Mouse (Mus musculus): Measurements from ENCODE around the gene Glrx5. TPM values are rescaled to one million over a fixed set of nuclear protein-coding genes. Genes with fewer than 3 reads are reported as not detected.

Gene Glrx5
- polyA plus RNA-seq, 1 experiment from 2014 or later: 179 TPM

- H3K4me3 ChIP-seq (ENCODE audit: low read depth, low read length): no peak overlapping the region
- ATAC-seq (ENCODE audit: low FRiP score) (no peak), DNase-seq (ENCODE audit: low spot score) (no peak)
- no peak overlapping the region for H3K27ac ChIP-seq (ENCODE audit: low read depth, low read length)
- 74% methylated on average over 8 of the region's 8 CpGs for WGBS
- H3K4me2 ChIP-seq (replicated peaks; ENCODE audit: low read depth, low read length): no peak overlapping the region
- H3K9ac ChIP-seq (ENCODE audit: low read depth, low read length): no peak overlapping the region
- no peaks in the 10 kb centered on the region for H3K27me3 ChIP-seq (ENCODE audit: control insufficient read depth, insufficient read depth, low read length)
- H3K9me3 ChIP-seq (ENCODE audit: control insufficient read depth, low read length): no peaks in the 10 kb centered on the region
- H3K36me3 ChIP-seq (ENCODE audit: control insufficient read depth, insufficient read depth, low read length): no peaks in the 10 kb centered on the region
- H3K4me1 ChIP-seq (replicated peaks; ENCODE audit: control insufficient read depth, insufficient read depth, low read length): no peaks in the 10 kb centered on the region
Measured at GRCm38 (mm10) chr12:104992838-104993237, 39.6 kb upstream of the Glrx5 start.

DNA sequence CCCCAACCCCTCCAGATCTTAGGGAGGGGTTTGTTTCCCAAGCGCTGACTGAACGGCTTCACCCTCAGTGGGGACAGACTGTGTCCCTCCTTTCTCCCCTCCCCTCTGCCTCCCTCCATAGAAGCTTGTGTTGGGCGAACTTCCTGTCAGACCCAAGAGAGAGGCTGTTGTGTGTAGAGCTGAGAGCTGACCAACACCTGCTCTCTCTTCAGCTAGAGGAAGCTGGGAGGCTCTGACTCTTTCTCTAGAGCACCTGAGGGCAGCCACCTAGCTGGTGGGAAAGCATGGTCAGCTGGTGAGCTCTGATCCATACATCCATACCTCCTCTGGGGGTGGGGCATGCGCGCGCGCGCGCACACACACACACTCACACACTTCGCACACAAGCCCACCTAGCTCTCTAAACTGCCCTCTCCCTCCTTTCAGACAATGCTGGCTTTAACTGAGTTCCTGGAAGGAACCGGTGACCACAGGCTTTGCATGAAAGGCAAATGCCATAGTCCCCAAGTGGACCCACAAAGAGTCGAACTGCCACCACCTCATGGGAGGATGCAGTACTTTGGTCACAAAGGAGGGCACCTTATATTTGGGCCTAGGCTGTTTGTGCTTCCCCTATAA is 37.1 kb upstream of the Glrx5 start:
- Histone ChIP-seq H3K4me2 (replicated peaks; ENCODE audit: low read depth, low read length) (no peak overlapping the region), H3K9ac (ENCODE audit: low read depth, low read length) (no peak overlapping the region), H3K27me3 (ENCODE audit: control insufficient read depth, insufficient read depth, low read length) (no peaks in the 10 kb centered on the region), H3K27ac (ENCODE audit: low read depth, low read length) (no peak overlapping the region), H3K4me3 (ENCODE audit: low read depth, low read length) (no peak overlapping the region), H3K9me3 (ENCODE audit: control insufficient read depth, low read length) (no peaks in the 10 kb centered on the region), H3K36me3 (ENCODE audit: control insufficient read depth, insufficient read depth, low read length) (no peaks in the 10 kb centered on the region), H3K4me1 (replicated peaks; ENCODE audit: control insufficient read depth, insufficient read depth, low read length) (no peaks in the 10 kb centered on the region)
- ATAC-seq (ENCODE audit: low FRiP score): no peak
- no peak for DNase-seq (ENCODE audit: low spot score)
- WGBS: 89% methylated on average over 12 of the region's 12 CpGs

GRCm38 (mm10) chr12:104996012-104996728 is 36.3 kb upstream of the Glrx5 start:
- WGBS: 85% methylated on average over 9 of the region's 9 CpGs
- H3K9ac ChIP-seq (ENCODE audit: low read depth, low read length): no peak overlapping the region
- DNase-seq (ENCODE audit: low spot score) (no peak), ATAC-seq (ENCODE audit: low FRiP score) (no peak)
- H3K27me3 ChIP-seq (ENCODE audit: control insufficient read depth, insufficient read depth, low read length): no peaks in the 10 kb centered on the region
- no peak overlapping the region for H3K4me2 ChIP-seq (replicated peaks; ENCODE audit: low read depth, low read length)
- H3K36me3 ChIP-seq (ENCODE audit: control insufficient read depth, insufficient read depth, low read length): no peaks in the 10 kb centered on the region
- H3K4me1 ChIP-seq (replicated peaks; ENCODE audit: control insufficient read depth, insufficient read depth, low read length): no peaks in the 10 kb centered on the region
- H3K4me3 ChIP-seq (ENCODE audit: low read depth, low read length): no peak overlapping the region
- H3K9me3 ChIP-seq (ENCODE audit: control insufficient read depth, low read length): no peaks in the 10 kb centered on the region
- H3K27ac ChIP-seq (ENCODE audit: low read depth, low read length): no peak overlapping the region

DNA sequence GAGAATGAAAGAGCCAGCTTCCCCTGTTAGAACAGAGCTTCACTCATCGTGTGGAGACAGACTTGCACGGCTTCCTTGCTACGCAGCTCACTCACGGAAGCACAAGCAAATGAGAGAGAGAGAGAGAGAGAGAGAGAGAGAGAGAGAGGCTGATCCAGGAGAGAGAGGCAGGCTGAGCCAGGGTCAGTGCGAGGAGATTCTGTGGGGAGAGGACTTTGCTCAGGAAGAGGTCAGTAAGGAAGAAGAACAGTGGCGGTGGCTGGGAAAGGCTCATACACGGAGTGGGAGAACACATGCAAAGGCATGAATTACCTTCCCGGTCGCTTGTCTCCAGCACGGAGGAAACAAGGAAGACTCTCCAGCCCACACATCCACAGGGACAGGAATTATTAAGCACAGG is 35.3 kb upstream of the Glrx5 start:
- DNase-seq (ENCODE audit: low spot score): no peak
- Histone ChIP-seq H3K4me3 (ENCODE audit: low read depth, low read length) (no peak overlapping the region), H3K4me1 (replicated peaks; ENCODE audit: control insufficient read depth, insufficient read depth, low read length) (no peaks in the 10 kb centered on the region), H3K9me3 (ENCODE audit: control insufficient read depth, low read length) (no peaks in the 10 kb centered on the region), H3K36me3 (ENCODE audit: control insufficient read depth, insufficient read depth, low read length) (no peaks in the 10 kb centered on the region), H3K4me2 (replicated peaks; ENCODE audit: low read depth, low read length) (no peak overlapping the region), H3K27ac (ENCODE audit: low read depth, low read length) (no peak overlapping the region), H3K27me3 (ENCODE audit: control insufficient read depth, insufficient read depth, low read length) (no peaks in the 10 kb centered on the region), H3K9ac (ENCODE audit: low read depth, low read length) (no peak overlapping the region)
- WGBS: 88% methylated on average over 10 of the region's 10 CpGs
- no peak for ATAC-seq (ENCODE audit: low FRiP score)

DNA sequence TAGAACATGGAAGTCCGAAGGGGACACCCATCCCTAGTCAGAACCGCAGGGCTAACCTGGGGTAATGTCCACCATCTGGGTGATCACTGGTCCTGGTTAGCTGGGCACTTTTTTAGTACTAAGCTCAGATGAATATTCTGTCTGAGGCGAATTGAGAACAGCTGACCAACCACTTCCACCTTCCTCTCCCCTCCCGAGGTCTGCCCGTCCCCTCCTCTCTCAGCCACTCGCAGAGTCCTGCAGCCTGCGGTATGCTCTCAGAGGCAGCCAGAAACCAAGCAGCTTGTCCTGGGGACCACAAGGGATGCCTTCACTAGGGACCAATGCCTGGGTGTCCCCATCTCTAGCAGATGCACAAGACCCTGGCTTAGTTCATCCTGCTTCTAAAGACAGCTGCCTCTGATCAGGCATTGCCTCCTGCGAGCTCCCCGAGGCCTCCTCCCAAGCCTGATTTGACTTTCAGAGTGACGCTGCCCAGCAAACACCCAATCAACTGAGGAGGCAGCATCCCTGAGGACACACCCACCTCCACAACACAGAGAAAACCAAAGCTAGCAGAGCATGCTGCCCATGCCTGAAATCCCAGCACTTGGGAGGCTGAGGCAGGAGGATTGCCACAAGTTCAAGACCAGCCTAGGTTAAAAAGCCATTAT is 34.7 kb upstream of the Glrx5 start:
- Histone ChIP-seq H3K4me1 (replicated peaks; ENCODE audit: control insufficient read depth, insufficient read depth, low read length) (0 out of 2 replicates have a peak, but pooled peaks cover 2% of the 10 kb centered on the region), H3K27ac (ENCODE audit: low read depth, low read length) (no peak overlapping the region), H3K27me3 (ENCODE audit: control insufficient read depth, insufficient read depth, low read length) (no peaks in the 10 kb centered on the region), H3K9ac (ENCODE audit: low read depth, low read length) (no peak overlapping the region), H3K4me3 (ENCODE audit: low read depth, low read length) (no peak overlapping the region), H3K36me3 (ENCODE audit: control insufficient read depth, insufficient read depth, low read length) (no peaks in the 10 kb centered on the region), H3K9me3 (ENCODE audit: control insufficient read depth, low read length) (no peaks in the 10 kb centered on the region), H3K4me2 (replicated peaks; ENCODE audit: low read depth, low read length) (no peak overlapping the region)
- DNase-seq (ENCODE audit: low spot score) (no peak), ATAC-seq (ENCODE audit: low FRiP score) (no peak)
- 86% methylated on average over 10 of the region's 10 CpGs for WGBS

GRCm38 (mm10) chr12:104998541-104998940 is 33.9 kb upstream of the Glrx5 start:
- Histone ChIP-seq H3K4me3 (ENCODE audit: low read depth, low read length) (no peak overlapping the region), H3K4me2 (replicated peaks; ENCODE audit: low read depth, low read length) (no peak overlapping the region), H3K4me1 (replicated peaks; ENCODE audit: control insufficient read depth, insufficient read depth, low read length) (peaks cover 2% of the 10 kb centered on the region; the same call in 1 of the 2 replicates), H3K9me3 (ENCODE audit: control insufficient read depth, low read length) (no peaks in the 10 kb centered on the region), H3K27me3 (ENCODE audit: control insufficient read depth, insufficient read depth, low read length) (no peaks in the 10 kb centered on the region), H3K27ac (ENCODE audit: low read depth, low read length) (no peak overlapping the region), H3K36me3 (ENCODE audit: control insufficient read depth, insufficient read depth, low read length) (no peaks in the 10 kb centered on the region), H3K9ac (ENCODE audit: low read depth, low read length) (no peak overlapping the region)
- 77% methylated on average over 6 of the region's 6 CpGs for WGBS
- no peak for ATAC-seq (ENCODE audit: low FRiP score)
- DNase-seq (ENCODE audit: low spot score): no peak

GRCm38 (mm10) chr12:104999171-104999570 is 33.3 kb upstream of the Glrx5 start:
- WGBS: 68% methylated on average over 8 of the region's 8 CpGs

DNA sequence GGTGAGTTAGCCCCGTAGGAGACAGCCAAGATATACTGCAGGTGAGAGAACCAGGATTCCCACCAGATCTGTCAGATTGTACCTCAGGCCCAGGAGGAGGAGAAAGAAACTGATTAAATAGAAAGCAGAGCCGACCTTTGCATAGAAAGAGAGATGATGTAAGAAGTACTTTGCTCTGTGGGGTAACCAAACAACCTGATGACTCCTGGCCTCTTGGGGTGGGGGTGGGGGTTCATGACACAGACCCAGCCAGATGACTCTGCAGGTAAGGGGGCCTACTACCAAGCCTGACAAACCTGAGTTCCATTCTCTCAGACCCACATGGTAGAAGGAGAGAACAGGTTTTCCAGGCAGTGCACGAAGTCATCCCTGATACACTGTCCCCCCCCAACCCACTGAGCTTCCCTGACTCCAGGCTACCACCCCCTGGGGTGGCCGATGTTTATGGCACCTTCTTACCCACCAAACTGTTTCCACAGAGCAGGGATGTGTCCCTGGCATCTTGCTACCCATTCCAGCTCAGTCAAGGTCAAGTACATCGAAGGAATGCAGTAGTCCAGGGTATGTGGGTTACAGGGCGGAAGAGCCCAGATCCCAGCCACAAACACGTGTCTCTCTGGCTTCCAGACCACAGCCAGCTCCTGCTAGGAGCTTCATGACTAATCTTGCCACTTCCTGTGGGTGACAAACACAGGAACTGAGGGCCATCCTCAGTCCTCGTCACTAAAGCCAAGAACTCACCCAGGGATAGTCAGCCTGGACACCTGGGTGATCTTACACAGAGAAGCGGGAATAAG is 31.8 kb upstream of the Glrx5 start:
- Histone ChIP-seq H3K9me3 (ENCODE audit: control insufficient read depth, low read length) (no peaks in the 10 kb centered on the region), H3K4me3 (ENCODE audit: low read depth, low read length) (no peak overlapping the region), H3K27me3 (ENCODE audit: control insufficient read depth, insufficient read depth, low read length) (no peaks in the 10 kb centered on the region), H3K27ac (ENCODE audit: low read depth, low read length) (no peak overlapping the region), H3K9ac (ENCODE audit: low read depth, low read length) (no peak overlapping the region), H3K4me2 (replicated peaks; ENCODE audit: low read depth, low read length) (no peak overlapping the region), H3K4me1 (replicated peaks; ENCODE audit: control insufficient read depth, insufficient read depth, low read length) (peaks cover 2% of the 10 kb centered on the region; the same call in 1 of the 2 replicates), H3K36me3 (ENCODE audit: control insufficient read depth, insufficient read depth, low read length) (no peaks in the 10 kb centered on the region)
- ATAC-seq (ENCODE audit: low FRiP score): no peak
- 79% methylated on average over 9 of the region's 9 CpGs for WGBS
- no peak for DNase-seq (ENCODE audit: low spot score)

More at GRCm38 (mm10) chr12:104999171-104999570, 33.3 kb upstream of the Glrx5 start:
- H3K4me1 ChIP-seq (replicated peaks; ENCODE audit: control insufficient read depth, insufficient read depth, low read length): peaks cover 2% of the 10 kb centered on the region; the same call in 1 of the 2 replicates
- no peaks in the 10 kb centered on the region for H3K27me3 ChIP-seq (ENCODE audit: control insufficient read depth, insufficient read depth, low read length)
- no peaks in the 10 kb centered on the region for H3K9me3 ChIP-seq (ENCODE audit: control insufficient read depth, low read length)
- ATAC-seq (ENCODE audit: low FRiP score) (no peak), DNase-seq (ENCODE audit: low spot score) (no peak)
- no peak overlapping the region for H3K4me2 ChIP-seq (replicated peaks; ENCODE audit: low read depth, low read length)
- H3K9ac ChIP-seq (ENCODE audit: low read depth, low read length): no peak overlapping the region
- H3K27ac ChIP-seq (ENCODE audit: low read depth, low read length): no peak overlapping the region
- H3K4me3 ChIP-seq (ENCODE audit: low read depth, low read length): no peak overlapping the region
- H3K36me3 ChIP-seq (ENCODE audit: control insufficient read depth, insufficient read depth, low read length): no peaks in the 10 kb centered on the region
